In genomic region chr1:20951799-20952198, GRCm38 (mm10) we compare ENCODE assay signal across 9 mouse cellular contexts. TPM values are rescaled to one million over a fixed set of nuclear protein-coding genes. Genes with fewer than 3 reads are reported as not detected.
DNase-seq lines count a peak whose midpoint lies in the region; ATAC-seq and TF ChIP-seq lines count a peak whose summit lies in the region.
"Had no signal": no experiment of that assay in that cellular context is flagged by ENCODE, and none has a peak within 500 bp of the region (broad histone marks: within the 10 kb centered on the region; RNA-seq: fewer than 3 reads in every experiment).

No protein-coding gene starts in this region.

- H3K27me3 ChIP-seq in heart, postnatal 0 days (ENCODE audit: control insufficient read depth, insufficient read depth, low read length), result no peaks in the 10 kb centered on the region
- H3K27me3 ChIP-seq in hindbrain, embryonic 16.5 days (replicated peaks; ENCODE audit: control insufficient read depth, insufficient read depth, low read length), result no peaks in the 10 kb centered on the region
- no peaks in the 10 kb centered on the region for H3K27me3 ChIP-seq in midbrain, embryonic 14.5 days (ENCODE audit: control insufficient read depth, insufficient read depth, low read length)
- H3K27me3 ChIP-seq: Patski had no signal

- no peaks in the 10 kb centered on the region for H3K36me3 ChIP-seq in heart, postnatal 0 days (replicated peaks; ENCODE audit: control insufficient read depth, insufficient read depth, low read length)
- H3K36me3 ChIP-seq in hindbrain, embryonic 16.5 days (ENCODE audit: control insufficient read depth, insufficient read depth, low read length), result no peaks in the 10 kb centered on the region
- H3K36me3 ChIP-seq in midbrain, embryonic 14.5 days (ENCODE audit: control insufficient read depth, insufficient read depth, low read length), result no peaks in the 10 kb centered on the region

- no peak for DNase-seq in heart, postnatal 0 days (ENCODE audit: low spot score)
- DNase-seq in heart, adult 11 months, result no peak
- peak; percentile 16 for DNase-seq in brain, embryonic 18.5 days (ENCODE audit: low read depth, low spot score)
- no peak for DNase-seq in midbrain, embryonic 14.5 days
- DNase-seq in adipocyte (ENCODE audit: low spot score), result no peak
- DNase-seq in adrenal gland, adult 2 months, result no peak
- no peak for DNase-seq in frontal cortex, adult 2 months (ENCODE audit: extremely low spot score in 1 of 2, low spot score in 1 of 2)

- peak overlapping the region; percentile 78 for H3K4me2 ChIP-seq in heart, postnatal 0 days (ENCODE audit: low read depth, low read length)
- peak overlapping the region; percentile 90 for H3K4me2 ChIP-seq in hindbrain, embryonic 16.5 days (ENCODE audit: low read length)
- peak overlapping the region; percentile 55 for H3K4me2 ChIP-seq in midbrain, embryonic 14.5 days (ENCODE audit: low read length)

- no peak for TF ChIP-seq CTCF in heart, postnatal 0 days (IDR thresholded peaks at IDR 0.05; ENCODE audit: low read depth)

- TF ChIP-seq EP300 in heart, postnatal 0 days (IDR thresholded peaks at IDR 0.05; ENCODE audit: low read depth), result no peak

- no peak; the same call in 1 of the 2 replicates for ATAC-seq in heart, postnatal 0 days (ENCODE audit: insufficient read depth, low read depth)
- ATAC-seq in hindbrain, embryonic 16.5 days, result no peak
- ATAC-seq in midbrain, embryonic 14.5 days (ENCODE audit: low FRiP score, low TSS enrichment), result no peak; the same call in 1 of the 2 replicates

- H3K4me3 ChIP-seq in heart, postnatal 0 days (ENCODE audit: low read depth, low read length), result peak overlapping the region; percentile 65
- H3K4me3 ChIP-seq in hindbrain, embryonic 16.5 days (ENCODE audit: low read length), result peak overlapping the region; percentile 64
- peak overlapping the region; percentile 48 for H3K4me3 ChIP-seq in midbrain, embryonic 14.5 days (replicated peaks; ENCODE audit: low read depth, low read length)

- peak overlapping the region; percentile 61; the same call in 1 of the 2 replicates for H3K27ac ChIP-seq in heart, postnatal 0 days (ENCODE audit: low read depth)
- peak overlapping the region; percentile 86 for H3K27ac ChIP-seq in hindbrain, embryonic 16.5 days (ENCODE audit: low read depth, low read length)
- H3K27ac ChIP-seq in midbrain, embryonic 14.5 days (replicated peaks; ENCODE audit: low read depth, low read length), result peak overlapping the region; percentile 86

- WGBS in heart, postnatal 0 days, result 8% methylated on average over 16 of the region's 16 CpGs
- 1% methylated on average over 16 of the region's 16 CpGs for WGBS in hindbrain, embryonic 16.5 days
- under 1% methylated on average over 16 of the region's 16 CpGs for WGBS in midbrain, embryonic 14.5 days

- H3K9ac ChIP-seq in heart, postnatal 0 days (replicated peaks; ENCODE audit: low read depth, low read length), result peak overlapping the region; percentile 50
- peak overlapping the region; percentile 83 for H3K9ac ChIP-seq in hindbrain, embryonic 16.5 days (ENCODE audit: low read depth, low read length)
- peak overlapping the region; percentile 69 for H3K9ac ChIP-seq in midbrain, embryonic 14.5 days (replicated peaks; ENCODE audit: low read length)

- 0 out of 2 replicates have a peak, but pooled peaks cover 4% of the 10 kb centered on the region for H3K4me1 ChIP-seq in heart, postnatal 0 days (ENCODE audit: control insufficient read depth, insufficient read depth)
- peaks cover 9% of the 10 kb centered on the region for H3K4me1 ChIP-seq in hindbrain, embryonic 16.5 days (ENCODE audit: control insufficient read depth, insufficient read depth, low read depth, low read length)
- peaks cover 5% of the 10 kb centered on the region; the same call in 1 of the 2 replicates for H3K4me1 ChIP-seq in midbrain, embryonic 14.5 days (ENCODE audit: control insufficient read depth, insufficient read depth, low read length)

- H3K9me3 ChIP-seq in heart, postnatal 0 days (replicated peaks; ENCODE audit: control insufficient read depth, low read length), result no peaks in the 10 kb centered on the region
- H3K9me3 ChIP-seq in hindbrain, embryonic 16.5 days (ENCODE audit: control insufficient read depth, low read length), result no peaks in the 10 kb centered on the region
- no peaks in the 10 kb centered on the region for H3K9me3 ChIP-seq in midbrain, embryonic 14.5 days (ENCODE audit: control insufficient read depth, low read length)

RNA-seq across cellular contexts. Expression of gene Efhc1, which starts 0.4 kb away (rescaled TPM):
- total RNA-seq in heart, postnatal 0 days (2014; rRNA removed; ENCODE audit: low replicate concordance), result 0.27 TPM in 1 of 2 replicates, not detected in the other
- polyA plus RNA-seq in heart, postnatal 0 days (2015; fragmentation: Nextera tagmentation; extraction: Ambion mirVana), result 0.64 and 1.4 TPM in 2 replicates
- 2.6 and 3.8 TPM in 2 replicates for polyA plus RNA-seq in hindbrain, embryonic 16.5 days (2015; fragmentation: Nextera tagmentation; extraction: Ambion mirVana)
- 0.82 and 2.1 TPM in 2 replicates for polyA plus RNA-seq in midbrain, embryonic 14.5 days (2014; fragmentation: Nextera tagmentation; extraction: Ambion mirVana)
- total RNA-seq in adrenal gland, adult 2 months (2021), result 1 to 10 TPM; 1.7 to 2.1 TPM
- polyA plus RNA-seq in adrenal gland, adult 2 months (2012; rRNA removed), result 0.35 and 0.41 TPM in 2 replicates
- polyA plus RNA-seq in frontal cortex, adult 2 months (2012; rRNA removed), result 1.7 and 1.8 TPM in 2 replicates
